Mouse (Mus musculus) small intestine, adult 2 months (tissue): ENCODE measurements around the gene Rnf39.

Experiments
- CTCF ChIP-seq: fragments of 200-500 bp; IDR thresholded peaks from 2 replicates; pipeline ENCODE4 v1.5.1; 2012; ENCODE audit warnings: low read depth, mild to moderate bottlenecking, control low read depth, inconsistent platforms, low read length, moderate library complexity, mixed read lengths; ENCODE audit not compliant: insufficient replicate concordance, insufficient read length; ENCODE audit errors: extremely low read depth
- POLR2A ChIP-seq: fragments of 200-500 bp; IDR thresholded peaks from 2 replicates; pipeline ENCODE4 v1.6.1; 2012; ENCODE audit warnings: low read depth, mild to moderate bottlenecking, control low read depth, inconsistent platforms, low read length, moderate library complexity

DNA sequence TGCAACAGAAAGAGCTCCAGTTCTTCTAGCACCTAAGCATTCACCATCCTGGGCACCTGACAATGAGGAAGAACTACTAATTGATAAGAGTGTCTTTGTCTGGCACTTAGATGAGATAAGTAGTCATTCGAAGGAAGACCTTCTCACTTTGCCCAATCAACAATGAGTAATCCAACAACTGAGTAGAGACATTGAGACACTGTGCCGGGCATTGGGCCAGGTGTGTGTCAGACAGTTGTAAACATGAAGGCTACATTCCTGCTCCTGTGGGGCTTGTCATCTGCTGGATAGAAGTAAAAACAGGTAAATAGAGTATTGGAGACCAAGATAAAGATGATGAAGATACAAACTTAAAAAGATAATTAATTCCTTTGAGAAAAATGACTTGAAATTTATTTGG lies 4.7 kb upstream of the Rnf39 start:
- TF ChIP-seq CTCF, result no peak
- TF ChIP-seq POLR2A, result no peak
